Mouse (Mus musculus) hindbrain, embryonic 16.5 days (tissue): ENCODE results near the gene Rab7b. TPM values are rescaled to one million over a fixed set of nuclear protein-coding genes. Genes with fewer than 3 reads are reported as not detected.

Experiments used
- ATAC-seq: fragments of 200-750 bp; cut with Nextera tagmentation; 2 replicates; pipeline ENCODE4 v1.8.0; 2017; ENCODE audit warnings: moderate TSS enrichment, moderate library complexity
- H3K27ac ChIP-seq: fragments of 300-500 bp; sonication (generic); 2 replicates; pipeline ENCODE4 v1.5.1; 2014; ENCODE audit warnings: low read depth, mild to moderate bottlenecking, control low read depth, low read length, moderate library complexity
- H3K27me3 ChIP-seq: fragments of 300-500 bp; sonication (generic); replicated peaks from 2 replicates; pipeline ENCODE4 v1.6.1; 2014; ENCODE audit warnings: low read length; ENCODE audit not compliant: control insufficient read depth, insufficient read depth
- H3K36me3 ChIP-seq: fragments of 300-500 bp; sonication (generic); 2 replicates; pipeline ENCODE4 v1.6.1; 2014; ENCODE audit warnings: mild to moderate bottlenecking, low read length, moderate library complexity, mixed read lengths; ENCODE audit not compliant: control insufficient read depth, insufficient read depth
- H3K4me1 ChIP-seq: fragments of 300-500 bp; sonication (generic); 2 replicates; pipeline ENCODE4 v1.6.1; 2014; ENCODE audit warnings: low read depth, low read length; ENCODE audit not compliant: control insufficient read depth, insufficient read depth
- H3K4me2 ChIP-seq: fragments of 300-500 bp; sonication (generic); 2 replicates; pipeline ENCODE4 v1.6.1; 2014; ENCODE audit warnings: mild to moderate bottlenecking, low read length, control low read depth, moderate library complexity
- H3K4me3 ChIP-seq: fragments of 300-500 bp; sonication (generic); 2 replicates; pipeline ENCODE4 v1.5.1; 2014; ENCODE audit warnings: mild to moderate bottlenecking, low read length, control low read depth, moderate library complexity
- H3K9ac ChIP-seq: fragments of 300-500 bp; sonication (generic); 2 replicates; pipeline ENCODE4 v1.6.1; 2014; ENCODE audit warnings: low read depth, mild to moderate bottlenecking, control low read depth, low read length, moderate library complexity
- H3K9me3 ChIP-seq: fragments of 300-500 bp; sonication (generic); 2 replicates; pipeline ENCODE4 v1.6.1; 2014; ENCODE audit warnings: mild to moderate bottlenecking, low read length, moderate library complexity; ENCODE audit not compliant: control insufficient read depth
- whole genome bisulfite sequencing: fragments of 180-500 bp; shearing (Covaris S2); extraction: QIAGEN DNeasy Blood & Tissue Kit; methylation state at CpG from one replicate; pipeline ENCODE4 v1.1.7; 2014; 5-methylcytosine and 5-hydroxymethylcytosine counted together
- polyA plus RNA-seq: library from polyadenylated mRNA; unstranded; fragments of >200 nt; fragmentation: Nextera tagmentation; extraction: Ambion mirVana; gene quantifications from 2 replicates; pipeline ENCODE4 v1.2.1, GENCODE M21; 2015

The Rab7b gene
- polyA plus RNA-seq, 1 experiment from 2014 or later = 1.1 TPM

GRCm38 (mm10) chr1:131743868-131744464 is 55.5 kb downstream of the Rab7b start, which contains the start of gene Slc26a9:
Slc26a9 (plus strand) TSS chr1:131744022.
- H3K4me1 ChIP-seq = no peaks in the 10 kb centered on the region
- H3K36me3 ChIP-seq = no peaks in the 10 kb centered on the region
- H3K4me3 ChIP-seq = no peak within 1 kb of the TSS
- ATAC-seq = no peak
- no peak within 1 kb of the TSS for H3K9ac ChIP-seq
- 73% methylated on average over 10 of the region's 10 CpGs for WGBS
- no peaks in the 10 kb centered on the region for H3K27me3 ChIP-seq
- no peak within 1 kb of the TSS for H3K27ac ChIP-seq
- no peak within 1 kb of the TSS for H3K4me2 ChIP-seq
- no peaks in the 10 kb centered on the region for H3K9me3 ChIP-seq

GRCm38 (mm10) chr1:131745391-131745790 is 56.9 kb downstream of the Rab7b start:
- Histone ChIP-seq H3K27ac (no peak overlapping the region), H3K27me3 (no peaks in the 10 kb centered on the region), H3K4me1 (no peaks in the 10 kb centered on the region), H3K9me3 (no peaks in the 10 kb centered on the region), H3K36me3 (no peaks in the 10 kb centered on the region), H3K9ac (no peak overlapping the region), H3K4me2 (no peak overlapping the region), H3K4me3 (no peak overlapping the region)
- ATAC-seq = no peak
- 64% methylated on average over 5 of the region's 5 CpGs for WGBS

GRCm38 (mm10) chr1:131747761-131748160 is 59.3 kb downstream of the Rab7b start:
- ATAC-seq = no peak
- H3K27me3 ChIP-seq = no peaks in the 10 kb centered on the region
- H3K4me1 ChIP-seq = peaks cover 3% of the 10 kb centered on the region; the same call in 1 of the 2 replicates
- H3K9me3 ChIP-seq = no peaks in the 10 kb centered on the region
- 56% methylated on average over 2 of the region's 2 CpGs for WGBS
- H3K9ac ChIP-seq = no peak overlapping the region
- H3K4me2 ChIP-seq = no peak overlapping the region
- H3K4me3 ChIP-seq = no peak overlapping the region
- no peaks in the 10 kb centered on the region for H3K36me3 ChIP-seq
- no peak overlapping the region for H3K27ac ChIP-seq

GRCm38 (mm10) chr1:131748636-131749035 is 60.1 kb downstream of the Rab7b start:
- Histone ChIP-seq H3K4me3 (no peak overlapping the region), H3K4me1 (peaks cover 3% of the 10 kb centered on the region; the same call in 1 of the 2 replicates), H3K9ac (no peak overlapping the region), H3K27me3 (no peaks in the 10 kb centered on the region), H3K4me2 (no peak overlapping the region), H3K36me3 (no peaks in the 10 kb centered on the region), H3K9me3 (no peaks in the 10 kb centered on the region), H3K27ac (no peak overlapping the region)
- whole genome bisulfite sequencing = 85% methylated on average over 2 of the region's 2 CpGs
- ATAC-seq = no peak

- Histone ChIP-seq H3K4me2 (no peak overlapping the region), H3K9ac (no peak overlapping the region), H3K4me3 (no peak overlapping the region), H3K27ac (no peak overlapping the region), H3K36me3 (no peaks in the 10 kb centered on the region), H3K4me1 (peaks cover 3% of the 10 kb centered on the region; the same call in 1 of the 2 replicates), H3K27me3 (no peaks in the 10 kb centered on the region), H3K9me3 (no peaks in the 10 kb centered on the region)
- no peak for ATAC-seq
- WGBS = 77% methylated on average over 15 of the region's 15 CpGs
These were observed 61.4 kb downstream of the Rab7b start for GRCm38 (mm10) chr1:131749706-131750545.

- ATAC-seq = no peak
- Histone ChIP-seq H3K36me3 (no peaks in the 10 kb centered on the region), H3K27me3 (no peaks in the 10 kb centered on the region), H3K4me1 (peaks cover 3% of the 10 kb centered on the region; the same call in 1 of the 2 replicates), H3K9ac (no peak overlapping the region), H3K4me3 (no peak overlapping the region), H3K4me2 (no peak overlapping the region), H3K27ac (no peak overlapping the region), H3K9me3 (no peaks in the 10 kb centered on the region)
- WGBS = 69% methylated on average over 3 of the region's 3 CpGs
These were observed 62.8 kb downstream of the Rab7b start for GRCm38 (mm10) chr1:131751181-131751890.

- no peak overlapping the region for H3K9ac ChIP-seq
- H3K36me3 ChIP-seq = no peaks in the 10 kb centered on the region
- 33% methylated on average over 10 of the region's 10 CpGs for WGBS
- H3K27me3 ChIP-seq = no peaks in the 10 kb centered on the region
- no peaks in the 10 kb centered on the region for H3K9me3 ChIP-seq
- no peak overlapping the region for H3K4me3 ChIP-seq
- H3K4me2 ChIP-seq = no peak overlapping the region
- peaks cover 3% of the 10 kb centered on the region; the same call in 1 of the 2 replicates for H3K4me1 ChIP-seq
- no peak overlapping the region for H3K27ac ChIP-seq
- ATAC-seq = no peak
These were observed 63.4 kb downstream of the Rab7b start for GRCm38 (mm10) chr1:131751891-131752311.

GRCm38 (mm10) chr1:131754212-131754829 is 65.8 kb downstream of the Rab7b start:
- H3K4me3 ChIP-seq = no peak overlapping the region
- no peak for ATAC-seq
- H3K36me3 ChIP-seq = no peaks in the 10 kb centered on the region
- H3K4me2 ChIP-seq = no peak overlapping the region
- peaks cover 3% of the 10 kb centered on the region; the same call in 1 of the 2 replicates for H3K4me1 ChIP-seq
- no peaks in the 10 kb centered on the region for H3K27me3 ChIP-seq
- 85% methylated on average over 3 of the region's 3 CpGs for WGBS
- no peak overlapping the region for H3K9ac ChIP-seq
- H3K27ac ChIP-seq = no peak overlapping the region
- no peaks in the 10 kb centered on the region for H3K9me3 ChIP-seq
